Mouse (Mus musculus) cerebellum, adult 9-11 months (tissue): ENCODE data around the gene A730009L09Rik.
A peak's percentile ranks its signal among the peaks of the same experiment; 100 is the strongest.

ENCODE experiments used
- DNase-seq: peaks from one replicate; pipeline ENCODE4 v3.0.0; 2022

Gene A730009L09Rik

DNA sequence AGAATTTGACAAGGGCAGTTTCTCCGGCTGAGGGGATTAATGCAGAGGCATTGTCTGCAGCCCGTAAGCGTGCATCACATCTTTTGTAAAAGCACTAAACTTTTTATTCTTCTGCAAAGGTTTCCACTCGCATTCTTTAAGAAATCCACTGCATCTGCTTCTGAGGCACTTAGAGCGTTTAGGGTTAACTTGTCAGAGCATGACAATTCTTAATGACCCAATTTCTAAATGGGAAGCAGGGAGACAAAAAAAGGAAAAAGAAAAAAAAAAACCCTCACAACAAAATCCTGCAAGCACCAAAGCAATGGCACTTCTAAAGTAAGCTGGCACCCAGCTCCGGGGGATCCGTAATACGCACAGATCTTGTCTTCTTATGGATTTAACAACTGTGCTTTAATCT lies at the start of gene A730009L09Rik:
TSS of gene A730009L09Rik (plus strand) at position 301 of the 400 bp plus-strand sequence.
- no peak for DNase-seq

DNA sequence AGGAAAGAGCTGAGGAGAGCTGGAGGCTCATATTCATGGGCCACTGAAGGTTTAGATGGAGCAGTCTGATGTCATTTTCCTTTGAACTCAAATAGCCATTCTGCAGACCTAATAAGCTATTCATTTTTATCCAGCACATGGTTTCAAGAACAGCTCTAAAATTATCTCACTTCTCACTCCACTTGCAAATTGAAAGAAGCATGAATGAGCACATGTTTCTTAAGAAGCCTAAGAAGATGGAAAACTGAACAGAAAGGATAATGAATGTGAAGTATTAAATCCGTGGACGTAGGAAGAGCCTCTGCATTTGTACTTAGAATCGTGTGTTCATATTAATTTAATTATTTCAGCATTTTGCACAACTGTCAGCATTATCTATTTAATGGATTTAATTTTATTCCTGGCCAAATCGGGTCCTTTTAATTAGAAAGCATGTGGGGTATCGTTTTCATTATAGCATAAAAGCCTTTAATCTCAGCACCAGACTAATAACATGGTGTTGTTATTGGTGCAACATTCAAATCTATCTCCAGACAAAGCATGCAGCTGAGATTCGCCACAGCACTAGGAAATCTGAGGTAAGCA lies 49.2 kb upstream of the A730009L09Rik start:
- DNase-seq: no peak

DNA sequence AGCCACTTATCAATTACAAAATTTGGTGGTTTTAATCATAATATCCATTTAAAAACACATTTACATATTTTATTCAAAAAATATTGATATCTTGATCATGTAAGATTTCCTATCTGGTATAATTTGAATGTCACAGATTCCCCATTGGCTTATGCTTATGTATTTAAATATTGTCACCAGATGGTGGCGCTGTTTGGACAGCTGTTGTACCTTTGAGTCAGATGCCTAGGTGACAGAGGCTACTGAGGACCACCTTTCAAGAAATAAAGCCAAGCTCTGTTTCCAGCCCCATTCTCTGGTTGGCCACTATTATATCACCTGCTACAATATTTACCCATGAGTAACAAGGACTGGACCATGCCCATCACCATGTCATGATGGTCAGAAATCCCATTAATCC lies 46.0 kb upstream of the A730009L09Rik start:
- DNase-seq: no peak

DNA sequence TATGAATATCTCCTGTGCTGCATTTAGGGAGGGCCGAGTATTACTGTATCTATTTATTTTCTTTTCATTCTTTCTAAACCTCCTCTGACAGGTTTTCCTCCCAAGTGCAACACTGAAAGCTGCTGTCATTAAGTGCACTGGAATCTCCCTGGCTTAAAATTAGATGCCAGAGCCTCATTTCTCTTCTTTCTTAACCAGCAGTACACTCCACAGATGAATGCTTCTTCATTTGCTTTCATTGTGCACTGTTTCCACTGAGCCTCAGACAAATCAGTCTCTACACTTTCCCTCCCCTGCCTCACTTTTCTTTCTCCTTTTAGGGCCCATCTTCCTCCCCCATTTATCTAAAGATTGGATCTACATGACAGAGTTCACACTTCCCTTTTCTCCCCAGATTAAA lies 44.9 kb upstream of the A730009L09Rik start:
- DNase-seq: no peak

DNA sequence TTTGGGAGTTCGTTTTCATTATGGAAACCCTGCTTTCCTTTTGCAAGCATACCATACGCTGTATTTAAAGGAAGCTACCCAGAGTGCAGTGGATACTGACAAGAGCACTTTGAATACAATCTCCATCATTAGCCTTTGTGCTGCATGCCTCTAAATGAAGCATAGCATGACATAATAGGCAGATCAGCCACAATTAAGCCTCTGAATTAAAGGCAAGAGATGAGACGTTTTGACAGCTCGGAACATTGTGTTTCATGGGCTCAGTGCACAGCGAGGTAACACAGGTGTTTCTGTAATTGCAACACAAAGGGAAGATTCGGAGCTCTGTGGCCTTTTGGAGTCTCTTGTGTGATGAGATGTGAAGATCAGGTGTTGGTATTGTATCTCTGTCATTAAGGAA lies 41.5 kb upstream of the A730009L09Rik start:
- DNase-seq: no peak

DNA sequence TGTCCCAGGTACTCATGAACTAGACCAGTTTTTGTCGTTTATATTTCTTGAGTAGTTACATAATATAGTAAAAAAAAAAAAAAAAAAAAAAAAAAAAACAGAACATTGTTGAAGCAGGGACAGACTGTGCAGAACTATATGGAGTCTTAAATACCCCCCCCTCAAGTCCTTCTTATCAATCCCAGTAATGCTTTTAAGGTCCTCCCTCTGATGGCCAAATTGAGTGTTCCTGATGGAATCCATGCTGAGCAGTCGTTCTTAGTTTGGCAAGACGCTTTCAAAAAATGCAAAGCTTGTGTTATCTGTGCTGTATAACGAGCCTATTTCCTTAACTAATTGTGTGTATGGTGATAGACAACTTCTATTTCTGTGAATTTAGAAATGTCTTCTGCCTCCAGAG lies 40.2 kb upstream of the A730009L09Rik start:
- DNase-seq: no peak

DNA sequence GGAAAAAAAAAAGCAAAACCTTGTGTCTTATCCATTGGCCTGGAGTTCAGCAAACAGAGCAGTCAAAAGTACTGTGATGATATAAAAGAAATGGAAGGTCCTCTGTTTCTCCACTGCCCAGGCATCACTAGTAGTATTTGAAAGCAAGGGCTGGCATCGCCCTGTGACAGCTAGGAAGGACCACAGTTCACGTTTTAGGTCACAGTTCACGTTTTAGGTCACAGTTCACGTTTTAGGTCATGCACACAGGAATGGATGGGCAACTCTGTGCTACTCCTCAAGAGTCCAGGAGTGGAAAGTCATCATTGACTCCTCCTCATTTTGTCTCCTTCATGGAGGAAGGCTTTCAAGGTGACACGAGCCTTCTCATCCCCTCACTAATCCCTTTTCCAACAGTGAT lies 38.0 kb upstream of the A730009L09Rik start:
- no peak for DNase-seq

DNA sequence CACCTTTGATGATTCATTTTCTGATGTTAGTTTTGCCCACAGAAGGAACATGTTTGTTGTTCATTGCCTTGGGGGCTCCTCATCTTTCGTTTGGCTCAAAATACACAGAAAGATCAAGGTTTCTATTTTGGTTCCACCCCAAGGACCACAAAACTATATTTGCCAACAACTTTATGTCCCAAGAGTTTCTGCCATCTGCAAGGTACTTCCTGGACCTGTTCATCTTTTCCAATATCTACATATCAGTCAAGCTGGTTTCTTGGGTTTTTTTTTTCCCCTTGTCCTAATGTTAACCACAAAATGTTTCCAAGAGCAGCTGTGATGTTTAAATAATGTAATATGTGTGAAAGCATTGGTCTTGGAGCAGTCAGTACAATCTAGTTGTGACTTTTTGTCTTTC lies 37.4 kb upstream of the A730009L09Rik start:
- no peak for DNase-seq

DNA sequence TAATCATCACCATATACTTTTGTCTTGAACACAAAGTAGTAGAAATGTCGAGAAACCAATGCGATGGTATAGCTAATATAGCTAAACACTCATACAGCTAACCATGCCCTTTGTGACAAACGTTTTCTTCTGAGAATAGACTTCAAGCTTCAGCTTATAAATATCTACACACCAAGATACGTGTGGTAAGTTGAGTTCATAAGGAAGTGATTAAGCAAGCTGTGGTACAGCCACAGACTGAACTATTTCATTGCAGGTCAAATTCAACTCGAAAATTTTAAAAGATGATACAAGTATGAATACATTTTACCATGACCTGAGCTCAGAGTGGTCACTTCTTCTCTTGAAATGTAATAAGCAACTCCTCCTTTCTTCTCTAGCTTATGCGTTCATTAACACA lies 37.0 kb upstream of the A730009L09Rik start:
- no peak for DNase-seq

DNA sequence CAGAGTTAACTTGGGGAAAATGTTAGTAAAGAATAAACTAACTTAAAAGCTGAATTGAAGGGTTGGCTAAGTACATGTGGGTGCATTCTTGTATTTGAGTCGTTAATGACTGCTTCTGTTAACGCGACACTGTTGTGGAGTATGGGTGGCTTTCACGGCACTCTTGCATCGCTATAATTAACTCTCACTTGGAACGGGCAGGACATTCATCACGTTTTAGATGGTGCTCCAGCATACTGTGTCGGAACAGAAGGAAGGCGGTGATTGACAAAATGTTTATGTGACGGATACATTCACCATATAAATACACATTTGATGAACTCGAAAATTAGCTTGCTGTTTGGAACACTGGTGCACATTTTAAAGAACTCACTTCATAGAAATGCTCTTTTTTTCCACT lies 29.0 kb upstream of the A730009L09Rik start:
- DNase-seq: no peak

DNA sequence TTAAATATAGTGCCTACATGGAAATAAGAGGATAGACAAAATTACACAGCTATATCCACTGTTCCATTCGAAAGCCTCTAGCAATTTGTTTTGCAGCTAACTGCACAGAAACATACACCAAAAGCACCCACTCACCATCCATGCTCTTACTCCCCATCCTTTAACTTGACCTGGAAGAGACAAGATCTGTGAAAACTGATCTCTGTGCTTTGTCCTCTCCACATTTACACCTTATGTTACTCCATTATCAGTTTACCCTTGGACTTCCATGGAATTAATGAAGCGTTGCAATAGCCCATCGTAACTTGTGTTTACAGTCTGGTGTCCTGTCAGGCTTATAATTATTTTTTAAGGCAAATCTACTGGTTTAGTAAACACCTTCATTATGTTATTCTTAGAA lies 20.1 kb upstream of the A730009L09Rik start:
- no peak for DNase-seq

DNA sequence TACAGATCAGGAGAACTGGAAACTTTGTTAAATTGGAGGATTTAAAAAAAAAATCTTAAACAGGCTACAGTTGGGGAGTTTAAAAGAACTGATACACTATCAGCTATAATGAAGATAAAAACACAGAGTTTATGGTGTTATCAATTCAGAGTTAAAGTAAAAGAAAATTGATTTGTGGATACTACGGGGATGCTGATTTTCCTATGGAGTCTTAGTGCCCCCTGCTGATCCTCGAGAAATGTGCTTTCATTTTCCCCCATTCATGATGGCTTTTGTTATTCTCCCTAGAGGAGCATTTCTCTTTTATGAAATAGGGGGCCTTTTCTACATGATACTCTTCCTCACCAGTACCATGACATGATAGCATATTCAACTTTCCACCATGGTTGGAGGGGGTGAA lies 19.5 kb upstream of the A730009L09Rik start:
- no peak for DNase-seq

DNA sequence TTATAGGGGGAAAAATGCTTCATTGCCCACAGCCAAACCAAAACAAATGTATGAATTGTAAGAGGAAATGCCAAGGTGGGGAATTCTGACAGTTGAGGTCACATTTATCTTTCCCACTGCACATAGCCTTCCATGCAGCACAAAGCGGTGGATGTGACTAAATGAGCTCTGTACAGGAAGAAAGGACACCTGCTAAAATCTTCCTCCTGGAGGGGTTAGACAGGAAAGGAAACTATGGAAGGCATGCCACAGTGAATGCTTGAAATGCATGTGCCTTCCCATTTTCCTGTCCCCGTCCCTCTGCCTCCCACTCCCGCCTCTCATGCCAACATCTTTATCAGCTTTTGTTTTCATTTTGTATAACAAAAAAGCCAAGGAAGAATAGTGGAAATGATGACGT lies 7.2 kb upstream of the A730009L09Rik start:
- DNase-seq: no peak

DNA sequence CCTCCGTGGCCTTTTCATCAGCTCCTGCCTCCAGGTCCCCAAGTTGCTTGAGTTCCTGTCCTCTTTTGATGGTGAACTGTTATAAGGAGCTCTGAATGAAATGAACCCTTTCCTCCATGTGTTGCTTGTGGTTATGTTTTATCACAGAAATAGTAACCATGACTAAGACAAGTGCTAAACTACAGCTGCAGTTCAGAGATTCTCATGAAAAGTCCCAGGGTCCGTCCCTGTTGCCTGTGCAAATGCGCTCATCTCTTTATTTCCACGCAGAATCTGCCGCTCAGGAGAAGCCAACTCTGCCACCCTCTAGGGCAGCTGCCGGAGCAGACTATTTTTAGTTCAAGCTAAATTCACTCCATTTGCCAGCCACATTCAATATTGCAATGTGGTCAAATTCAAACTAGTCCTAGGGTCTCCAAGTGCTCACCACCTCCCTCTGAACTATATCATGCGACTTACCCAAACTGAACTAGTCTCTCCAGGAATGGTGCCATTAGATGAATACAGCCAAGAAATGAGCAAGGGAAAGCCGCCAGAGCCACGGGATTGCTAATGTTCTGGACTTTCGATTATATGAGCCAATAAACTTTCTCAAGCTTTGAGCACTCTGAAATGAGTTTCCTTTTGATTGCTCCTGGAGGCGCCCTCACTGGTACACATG lies 7.2 kb downstream of the A730009L09Rik start:
- DNase-seq: no peak

DNA sequence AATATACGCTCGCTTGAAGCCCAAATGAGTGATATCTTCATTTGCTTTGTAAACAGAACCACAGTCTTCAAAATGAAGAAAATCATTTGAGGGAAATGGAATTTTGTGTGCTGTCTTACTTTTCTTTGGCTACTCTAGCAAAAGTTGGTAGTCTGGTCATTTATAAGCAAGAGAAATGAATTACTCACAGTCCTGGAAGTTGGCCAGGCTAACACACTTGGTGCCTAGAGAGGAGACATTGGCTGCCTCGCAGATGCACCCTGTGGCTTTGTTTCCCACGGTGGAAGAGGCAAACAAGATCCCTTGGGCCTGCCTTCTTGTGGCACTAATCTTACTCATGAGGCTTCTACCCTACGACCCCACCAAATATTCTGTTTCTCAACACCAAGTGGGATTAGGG lies 8.1 kb downstream of the A730009L09Rik start:
- no peak for DNase-seq

DNA sequence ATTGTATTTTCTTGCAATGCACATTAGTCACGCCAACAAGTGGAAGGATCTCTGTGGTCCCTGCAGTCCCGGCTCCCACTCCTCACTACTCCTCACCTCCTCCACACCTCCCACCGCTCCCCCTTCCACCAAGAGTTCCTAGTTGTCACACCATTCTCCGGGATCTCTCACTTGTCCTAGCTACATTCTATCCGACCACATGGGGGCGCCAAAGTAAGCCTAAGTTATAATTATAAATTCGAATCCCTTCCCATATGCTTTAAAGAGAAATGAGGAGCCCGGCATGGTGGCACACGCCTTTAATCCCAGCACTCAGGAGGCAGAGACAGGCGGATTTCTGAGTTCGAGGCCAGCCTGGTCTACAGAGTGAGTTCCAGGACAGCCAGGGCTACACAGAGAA lies 12.5 kb downstream of the A730009L09Rik start:
- DNase-seq: peak; percentile 5

DNA sequence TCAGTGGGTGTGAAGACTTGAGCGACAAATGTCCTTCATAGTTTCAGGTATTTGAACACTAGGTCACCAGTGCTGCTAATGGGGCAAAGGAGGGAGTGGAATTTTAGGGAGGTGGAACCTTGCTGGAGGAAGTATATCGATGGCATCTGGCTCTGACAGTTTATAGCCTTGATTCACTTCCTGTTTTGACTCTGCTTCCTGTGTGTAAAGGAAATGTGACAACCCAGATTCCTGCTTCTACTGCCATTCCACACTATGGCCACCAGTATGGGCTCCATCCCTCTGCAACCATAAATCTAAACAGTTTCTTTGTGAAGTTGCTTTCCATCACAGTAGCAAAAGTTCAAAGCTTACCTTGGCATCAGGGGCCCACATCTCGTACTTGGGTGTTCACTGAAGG lies 17.9 kb downstream of the A730009L09Rik start:
- DNase-seq: no peak

DNA sequence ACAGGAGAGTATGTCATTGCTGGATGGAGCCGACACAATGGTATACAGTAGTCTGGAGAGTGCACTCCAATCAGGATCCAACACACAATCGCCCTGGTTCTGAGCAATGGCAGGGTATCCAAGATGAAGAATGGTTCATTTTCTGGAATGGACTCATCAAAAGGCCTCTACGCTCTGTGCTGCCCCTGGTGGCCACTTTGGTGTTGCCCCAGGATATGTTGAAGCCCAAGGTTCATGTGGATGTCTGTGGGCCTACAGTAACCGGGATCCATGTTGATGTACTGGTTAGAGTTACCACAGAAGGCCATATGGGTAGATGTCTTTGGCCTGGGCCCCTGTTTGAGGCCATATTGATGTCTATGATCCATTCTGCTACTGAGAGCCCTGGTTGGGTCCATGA lies 31.1 kb downstream of the A730009L09Rik start:
- no peak for DNase-seq

DNA sequence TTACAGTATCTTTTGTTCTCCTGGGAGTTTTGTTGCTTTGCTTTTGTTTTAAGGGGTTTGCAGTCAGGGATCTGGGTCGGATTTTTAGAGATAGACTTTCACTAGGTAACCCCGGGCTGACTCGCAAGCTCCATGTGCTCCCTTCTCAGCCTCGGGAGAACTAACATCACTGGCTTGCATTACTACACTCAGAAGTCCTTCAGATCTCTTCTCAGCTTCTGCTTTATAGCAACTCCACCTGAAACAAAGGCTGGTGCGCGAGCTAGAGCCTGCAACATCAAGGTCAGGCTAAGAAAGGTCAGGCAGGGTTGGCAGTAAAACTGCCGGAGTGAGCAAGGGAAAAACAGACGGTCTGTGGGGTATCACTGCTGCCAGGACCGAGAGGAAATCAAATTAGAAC lies 34.2 kb downstream of the A730009L09Rik start:
- no peak for DNase-seq

DNA sequence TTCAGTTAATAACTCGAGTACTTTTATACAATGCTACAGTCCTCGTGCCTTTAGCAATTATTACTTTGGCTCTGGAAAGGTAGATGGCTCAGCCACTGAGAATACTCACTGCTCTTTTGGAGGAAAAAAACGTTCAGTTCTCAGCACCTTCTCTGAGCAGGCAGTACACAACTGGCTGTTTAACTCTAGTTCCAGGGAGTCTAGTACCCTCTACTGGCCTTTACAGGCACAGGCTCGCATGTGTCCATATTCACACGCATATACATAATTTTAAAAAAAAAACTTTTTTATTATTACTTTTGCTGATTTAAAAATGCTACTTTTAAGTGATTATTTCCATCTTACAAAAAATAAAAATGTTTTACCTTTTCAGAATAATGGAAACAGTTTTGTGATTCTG lies 35.5 kb downstream of the A730009L09Rik start:
- no peak for DNase-seq

DNA sequence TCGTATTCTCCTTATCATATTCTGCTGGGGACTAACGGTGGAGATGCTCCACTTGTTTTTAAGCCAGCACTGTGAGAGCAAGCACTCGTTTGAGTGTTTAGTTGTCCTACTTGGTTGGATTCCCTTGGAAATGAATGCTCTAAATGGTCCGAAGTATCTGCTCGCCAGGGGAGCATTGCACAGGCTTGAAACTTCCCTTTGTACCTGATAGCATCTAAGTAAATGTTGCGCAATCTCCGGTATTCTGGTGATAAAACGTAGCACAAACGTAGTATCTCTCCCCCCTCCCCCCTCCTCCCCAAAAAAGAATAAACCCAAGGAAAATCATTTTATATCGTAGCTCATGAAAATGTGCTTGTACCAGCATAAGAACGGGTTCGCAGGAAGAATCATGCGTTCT lies 39.1 kb downstream of the A730009L09Rik start:
- DNase-seq: no peak

DNA sequence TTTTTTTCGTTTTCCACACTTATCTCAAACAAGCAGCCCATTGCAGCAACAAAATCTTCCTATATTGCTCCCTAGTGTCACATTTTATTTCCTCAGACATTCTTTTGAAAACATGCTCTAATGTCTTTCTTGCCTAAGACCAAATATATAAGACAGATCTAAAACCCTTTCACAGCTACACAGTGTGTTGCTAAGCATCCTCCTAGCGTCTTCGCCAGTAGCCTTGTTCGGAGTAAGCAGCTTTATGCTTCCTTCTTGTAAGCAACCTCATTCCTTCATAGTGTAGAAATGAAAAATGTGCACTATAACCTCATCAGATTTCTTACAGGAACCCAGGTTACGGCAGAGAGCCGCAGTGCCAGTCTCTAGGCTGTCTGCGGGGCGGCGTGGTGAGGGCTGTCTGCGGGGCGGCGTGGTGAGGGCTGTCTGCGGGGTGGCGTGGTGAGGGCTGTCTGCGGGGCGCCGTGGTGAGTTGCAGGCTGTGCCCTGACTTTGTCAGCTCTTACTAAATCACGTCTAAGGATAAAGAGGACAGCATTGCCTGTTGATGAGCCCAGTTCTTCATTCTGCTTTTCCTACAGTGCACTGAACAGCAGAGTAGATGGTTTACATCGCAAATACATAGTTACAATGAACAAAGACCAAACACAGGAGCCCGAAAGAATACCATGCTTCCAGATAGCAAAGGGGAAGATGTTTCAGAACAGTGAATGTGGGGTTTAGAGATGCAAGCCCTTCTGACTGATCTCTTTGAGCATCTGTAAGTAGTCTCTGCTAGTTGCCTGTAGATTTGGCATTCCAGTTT lies 43.4 kb downstream of the A730009L09Rik start:
- no peak for DNase-seq

DNA sequence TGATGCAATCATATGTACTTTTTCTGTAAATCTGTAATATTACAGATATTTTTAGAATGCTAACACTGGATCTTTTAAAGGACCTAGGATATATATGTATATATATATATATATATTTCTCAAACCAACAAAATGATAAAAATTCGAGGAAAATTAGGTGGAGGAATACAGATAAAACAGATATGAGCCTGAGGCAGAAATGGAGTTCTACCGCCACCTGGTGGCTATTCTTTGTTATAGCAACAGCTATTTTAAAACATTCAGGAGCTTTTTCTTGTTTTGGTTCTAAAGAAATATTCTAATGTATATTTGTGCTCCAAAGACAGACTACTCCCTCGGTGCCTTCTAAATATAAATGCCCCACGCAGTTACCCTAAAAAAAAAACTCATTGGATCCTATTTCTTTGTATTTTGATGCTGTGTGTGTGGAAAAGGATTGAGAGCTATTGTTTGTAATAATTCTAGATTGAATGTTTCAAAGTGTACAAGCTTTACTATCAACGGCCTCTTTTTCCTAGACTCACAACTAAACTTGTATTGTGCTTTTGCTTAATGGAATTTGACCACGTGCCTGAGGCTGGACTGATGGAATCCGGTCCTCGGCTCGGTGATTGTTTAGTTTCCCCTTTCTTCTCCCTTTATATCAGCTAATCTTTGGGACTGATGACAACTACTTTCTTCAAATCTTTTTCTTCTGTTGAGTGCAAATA lies 44.8 kb downstream of the A730009L09Rik start:
- no peak for DNase-seq

DNA sequence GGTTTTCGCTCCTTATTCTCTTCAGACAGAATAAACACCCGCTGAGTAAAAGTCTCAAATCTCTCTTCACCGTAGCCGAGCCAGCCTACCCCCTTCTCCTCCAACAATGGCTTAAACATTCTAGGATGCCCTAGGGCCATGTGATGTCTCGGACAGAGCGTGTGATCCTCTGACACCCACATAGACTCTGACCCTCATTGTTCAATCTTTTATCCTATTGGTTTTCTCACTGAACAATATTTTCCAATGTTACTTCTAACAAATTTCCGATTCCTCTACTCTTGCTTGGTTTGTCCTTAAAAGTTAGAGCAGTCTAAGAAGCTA lies 45.3 kb downstream of the A730009L09Rik start:
- no peak for DNase-seq
